Comparison of ENCODE assay signal across 32 mouse cellular contexts in genomic region chr6:27806741-27807140, GRCm38 (mm10).
"Had no signal": no experiment of that assay in that cellular context is flagged by ENCODE, and none has a peak within 500 bp of the region (broad histone marks: within the 10 kb centered on the region; RNA-seq: fewer than 3 reads in every experiment).

No protein-coding gene starts in this region.

- H3K36me3 ChIP-seq: limb, embryonic 10.5 days; limb, embryonic 12.5 days; limb, embryonic 13.5 days; limb, embryonic 15.5 days; liver, embryonic 12.5 days; liver, embryonic 13.5 days; liver, embryonic 15.5 days; lung, embryonic 15.5 days; midbrain, embryonic 10.5 days; midbrain, embryonic 12.5 days; midbrain, embryonic 13.5 days; midbrain, embryonic 15.5 days; neural tube, embryonic 12.5 days had no signal

- ATAC-seq: liver, embryonic 12.5 days; liver, postnatal 0 days; lung, postnatal 0 days; midbrain, embryonic 13.5 days; midbrain, embryonic 15.5 days; midbrain, embryonic 16.5 days had no signal

- H3K4me1 ChIP-seq: limb, embryonic 12.5 days; limb, embryonic 13.5 days; limb, embryonic 15.5 days; liver, embryonic 12.5 days; liver, embryonic 13.5 days; liver, embryonic 15.5 days; lung, embryonic 15.5 days; megakaryocyte, embryonic 14.5 days; midbrain, embryonic 10.5 days; midbrain, embryonic 12.5 days; midbrain, embryonic 13.5 days; midbrain, embryonic 15.5 days; neural tube, embryonic 12.5 days had no signal

- DNase-seq: left cerebral cortex, postnatal 4 days; liver; liver, embryonic 13.5 days; liver, postnatal 0 days; lung, adult 18-20 months; lung, adult 2 months; lung, embryonic 14.5 days; lung, postnatal 10 days; lung, postnatal 14 days; lung, postnatal 36 days; lung, postnatal 4 days; midbrain, embryonic 14.5 days had no signal

- H3K4me3 ChIP-seq: limb, embryonic 10.5 days; limb, embryonic 12.5 days; limb, embryonic 13.5 days; limb, embryonic 15.5 days; liver, embryonic 12.5 days; liver, embryonic 13.5 days; liver, embryonic 15.5 days; lung, embryonic 15.5 days; megakaryocyte, embryonic 14.5 days; midbrain, embryonic 10.5 days; midbrain, embryonic 12.5 days; midbrain, embryonic 13.5 days; midbrain, embryonic 15.5 days; myocyte; neural tube, embryonic 12.5 days had no signal

- H3K27me3 ChIP-seq: limb, embryonic 12.5 days; limb, embryonic 13.5 days; limb, embryonic 15.5 days; liver, embryonic 12.5 days; liver, embryonic 13.5 days; liver, embryonic 15.5 days; lung, embryonic 15.5 days; megakaryocyte, embryonic 14.5 days; midbrain, embryonic 12.5 days; midbrain, embryonic 13.5 days; midbrain, embryonic 15.5 days; neural tube, embryonic 12.5 days had no signal

- H3K9ac ChIP-seq: limb, embryonic 12.5 days; limb, embryonic 13.5 days; limb, embryonic 15.5 days; liver, embryonic 12.5 days; liver, embryonic 13.5 days; liver, embryonic 14.5 days; liver, embryonic 15.5 days; liver, postnatal 0 days; lung, embryonic 14.5 days; lung, embryonic 15.5 days; midbrain, embryonic 12.5 days; midbrain, embryonic 13.5 days; midbrain, embryonic 15.5 days; neural tube, embryonic 12.5 days had no signal

- H3K9me3 ChIP-seq: limb, embryonic 10.5 days; limb, embryonic 12.5 days; limb, embryonic 13.5 days; limb, embryonic 15.5 days; liver, embryonic 12.5 days; liver, embryonic 13.5 days; liver, embryonic 15.5 days; lung, embryonic 15.5 days; megakaryocyte, embryonic 14.5 days; midbrain, embryonic 10.5 days; midbrain, embryonic 12.5 days; midbrain, embryonic 13.5 days; midbrain, embryonic 15.5 days; neural tube, embryonic 12.5 days had no signal

- H3K27ac ChIP-seq: limb, embryonic 10.5 days; limb, embryonic 12.5 days; limb, embryonic 13.5 days; limb, embryonic 15.5 days; liver, embryonic 12.5 days; liver, embryonic 13.5 days; liver, embryonic 14.5 days; liver, embryonic 15.5 days; lung, embryonic 15.5 days; macrophage; midbrain, embryonic 10.5 days; midbrain, embryonic 12.5 days; midbrain, embryonic 13.5 days; midbrain, embryonic 15.5 days; neural tube, embryonic 12.5 days had no signal

- H3K4me2 ChIP-seq: limb, embryonic 12.5 days; limb, embryonic 13.5 days; limb, embryonic 15.5 days; liver, embryonic 11.5 days; liver, embryonic 12.5 days; liver, embryonic 13.5 days; liver, embryonic 15.5 days; lung, embryonic 14.5 days; lung, embryonic 15.5 days; midbrain, embryonic 11.5 days; midbrain, embryonic 12.5 days; midbrain, embryonic 13.5 days; midbrain, embryonic 15.5 days; neural tube, embryonic 12.5 days had no signal
